Mouse (Mus musculus): ENCODE results near the gene Trpc7. TPM values are rescaled to one million over a fixed set of nuclear protein-coding genes. Genes with fewer than 3 reads are reported as not detected.

The Trpc7 gene
- polyA plus RNA-seq, 1 experiment from 2014 or later = 3.7 TPM

DNA sequence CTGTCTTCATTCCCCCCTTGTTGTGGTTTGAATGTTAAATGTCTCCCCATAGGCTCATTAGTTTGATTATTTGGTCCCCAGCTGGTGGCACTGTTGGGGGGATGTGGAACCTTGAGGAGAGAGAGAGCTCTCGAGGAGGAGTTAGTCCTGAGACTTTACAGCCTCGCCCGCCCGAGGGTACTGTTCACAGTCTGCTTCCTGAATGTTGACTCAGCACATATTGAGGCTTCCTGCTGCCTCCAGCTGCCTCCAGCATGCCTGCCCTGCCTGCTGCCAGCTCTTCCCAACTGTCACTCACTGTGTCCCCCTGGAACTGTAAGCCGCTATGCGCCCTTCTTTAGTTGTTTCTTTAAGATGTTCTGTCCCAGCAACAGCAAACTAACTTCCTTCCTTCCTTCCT, 31.2 kb downstream of the Trpc7 start:
- Histone ChIP-seq H3K36me3 (no peaks in the 10 kb centered on the region), H3K4me2 (replicated peaks) (no peak overlapping the region), H3K4me1 (0 out of 2 replicates have a peak, but pooled peaks cover 3% of the 10 kb centered on the region), H3K4me3 (no peak overlapping the region), H3K27ac (replicated peaks) (no peak overlapping the region), H3K9ac (replicated peaks) (no peak overlapping the region), H3K9me3 (no peaks in the 10 kb centered on the region), H3K27me3 (no peaks in the 10 kb centered on the region)
- ATAC-seq (replicated peaks) = no peak
- 89% methylated on average over 6 of the region's 6 CpGs for WGBS

DNA sequence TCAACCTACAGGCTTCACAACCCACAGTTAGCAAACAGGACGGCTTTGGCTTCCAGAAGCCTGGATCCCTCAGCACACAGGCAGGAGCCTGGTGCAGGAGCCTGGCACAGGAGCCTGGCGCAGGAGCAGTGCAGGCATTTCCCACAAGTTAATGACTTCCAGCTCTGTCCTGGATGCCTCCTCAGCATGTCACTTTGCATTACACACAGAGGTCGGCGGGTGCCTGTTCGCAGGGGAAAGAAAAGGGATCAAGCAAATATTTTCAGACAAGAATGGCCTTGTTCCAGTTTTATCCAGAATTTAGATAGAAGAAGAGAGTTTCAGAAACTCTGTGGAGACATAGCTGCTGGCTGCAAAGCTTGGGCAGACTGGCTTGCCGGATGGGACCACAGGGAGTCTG, 33.8 kb downstream of the Trpc7 start:
- Histone ChIP-seq H3K27me3 (no peaks in the 10 kb centered on the region), H3K9me3 (no peaks in the 10 kb centered on the region), H3K36me3 (no peaks in the 10 kb centered on the region), H3K27ac (replicated peaks) (no peak overlapping the region), H3K4me2 (replicated peaks) (no peak overlapping the region), H3K4me1 (0 out of 2 replicates have a peak, but pooled peaks cover 3% of the 10 kb centered on the region), H3K9ac (replicated peaks) (no peak overlapping the region), H3K4me3 (no peak overlapping the region)
- 63% methylated on average over 6 of the region's 6 CpGs for WGBS
- ATAC-seq (replicated peaks) = no peak

DNA sequence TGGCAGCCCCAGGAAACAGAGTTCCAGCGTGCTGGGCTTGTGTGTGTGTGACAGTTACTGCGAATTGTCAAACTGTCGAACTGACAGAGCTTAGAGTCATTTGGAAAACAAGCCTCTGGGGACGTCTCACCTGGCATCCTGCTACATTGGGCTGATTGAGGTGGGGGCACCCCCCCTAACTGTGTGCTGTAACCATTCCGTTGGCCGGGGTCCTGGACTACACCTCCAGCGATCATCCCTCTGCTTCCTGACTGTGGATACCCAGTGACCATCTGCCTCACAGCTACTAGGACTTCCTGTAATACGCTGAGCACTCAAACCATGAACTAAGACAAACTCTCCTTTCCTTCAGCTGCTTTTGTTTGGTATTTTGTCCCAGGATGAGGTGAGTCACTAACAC, 41.3 kb downstream of the Trpc7 start:
- no peaks in the 10 kb centered on the region for H3K9me3 ChIP-seq
- no peak for ATAC-seq (replicated peaks)
- WGBS = 74% methylated on average over 8 of the region's 8 CpGs
- H3K4me2 ChIP-seq (replicated peaks) = no peak overlapping the region
- H3K27me3 ChIP-seq = no peaks in the 10 kb centered on the region
- H3K4me1 ChIP-seq = 0 out of 2 replicates have a peak, but pooled peaks cover 5% of the 10 kb centered on the region
- no peak overlapping the region for H3K4me3 ChIP-seq
- H3K36me3 ChIP-seq = no peaks in the 10 kb centered on the region
- H3K27ac ChIP-seq (replicated peaks) = no peak overlapping the region
- H3K9ac ChIP-seq (replicated peaks) = no peak overlapping the region

DNA sequence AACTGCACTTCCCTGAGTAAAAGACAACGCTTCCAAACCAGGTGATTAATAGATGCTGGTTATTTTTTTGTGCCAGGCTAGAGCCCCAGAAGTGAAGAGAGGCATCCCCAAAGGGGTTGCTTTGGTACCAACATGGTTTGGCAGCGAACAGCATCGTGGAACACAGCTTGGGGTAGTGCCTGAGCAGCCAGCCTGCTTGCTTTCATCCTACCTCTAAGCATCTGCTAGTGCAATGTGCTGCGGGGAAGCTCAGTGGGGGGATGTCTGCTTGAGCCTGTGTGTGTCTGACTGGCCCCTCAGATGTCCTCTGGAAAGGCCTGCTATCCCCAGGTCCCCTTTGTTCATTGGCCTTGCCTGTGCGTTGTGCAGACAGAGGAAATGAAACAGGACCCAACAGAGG, 42.4 kb downstream of the Trpc7 start:
- Histone ChIP-seq H3K4me2 (replicated peaks) (no peak overlapping the region), H3K27ac (replicated peaks) (no peak overlapping the region), H3K27me3 (no peaks in the 10 kb centered on the region), H3K4me3 (no peak overlapping the region), H3K36me3 (no peaks in the 10 kb centered on the region), H3K9me3 (no peaks in the 10 kb centered on the region), H3K4me1 (0 out of 2 replicates have a peak, but pooled peaks cover 5% of the 10 kb centered on the region), H3K9ac (replicated peaks) (no peak overlapping the region)
- 42% methylated on average over 5 of the region's 5 CpGs for WGBS
- ATAC-seq (replicated peaks) = no peak

DNA sequence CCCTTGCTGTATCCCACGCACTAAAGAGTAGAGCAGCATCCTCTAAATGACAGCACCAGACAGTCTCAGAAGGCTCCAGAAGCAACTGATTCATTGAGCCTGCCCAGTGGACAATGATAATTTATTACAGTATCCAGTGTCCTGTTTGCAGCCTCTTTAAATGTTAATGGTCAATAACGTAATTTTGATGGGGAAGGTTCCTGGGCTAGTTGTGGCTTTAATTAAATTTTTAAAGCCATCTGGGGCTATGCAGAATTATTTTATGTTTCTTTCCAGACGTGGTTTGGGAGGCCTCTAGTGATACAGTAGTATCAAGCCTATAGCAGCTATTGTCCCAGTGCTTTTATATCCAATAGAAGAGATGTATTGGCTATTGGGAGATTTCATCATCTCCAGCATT, 49.9 kb downstream of the Trpc7 start:
- Histone ChIP-seq H3K36me3 (no peaks in the 10 kb centered on the region), H3K4me1 (no peaks in the 10 kb centered on the region), H3K4me2 (replicated peaks) (no peak overlapping the region), H3K9me3 (no peaks in the 10 kb centered on the region), H3K4me3 (no peak overlapping the region), H3K9ac (replicated peaks) (no peak overlapping the region), H3K27ac (replicated peaks) (no peak overlapping the region), H3K27me3 (no peaks in the 10 kb centered on the region)
- WGBS = 85% methylated on average over 3 of the region's 3 CpGs
- no peak for ATAC-seq (replicated peaks)

DNA sequence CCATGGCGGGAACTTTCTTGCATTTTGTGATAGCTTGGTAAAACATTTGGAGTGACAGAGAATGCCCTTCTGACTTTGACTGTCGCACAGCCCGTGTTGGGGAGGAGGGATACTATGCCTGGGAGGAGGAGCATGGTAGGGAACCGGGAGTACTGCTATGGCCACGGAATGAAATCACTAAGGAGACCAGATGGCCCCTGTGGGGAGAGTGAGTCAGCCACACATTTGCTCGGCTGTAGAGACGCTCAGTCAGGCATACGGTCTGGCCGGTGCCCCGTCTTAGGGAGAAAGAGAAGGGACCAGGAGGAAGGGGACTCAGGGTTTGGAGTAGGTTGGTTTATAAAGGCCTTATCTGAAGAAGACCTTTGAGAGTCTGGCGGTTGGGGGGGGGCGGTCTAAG, 80.3 kb downstream of the Trpc7 start:
- Histone ChIP-seq H3K27me3 (no peaks in the 10 kb centered on the region), H3K4me2 (replicated peaks) (no peak overlapping the region), H3K4me3 (no peak overlapping the region), H3K9ac (replicated peaks) (no peak overlapping the region), H3K4me1 (no peaks in the 10 kb centered on the region), H3K9me3 (no peaks in the 10 kb centered on the region), H3K27ac (replicated peaks) (no peak overlapping the region), H3K36me3 (no peaks in the 10 kb centered on the region)
- ATAC-seq (replicated peaks) = no peak
- 89% methylated on average over 12 of the region's 12 CpGs for WGBS

DNA sequence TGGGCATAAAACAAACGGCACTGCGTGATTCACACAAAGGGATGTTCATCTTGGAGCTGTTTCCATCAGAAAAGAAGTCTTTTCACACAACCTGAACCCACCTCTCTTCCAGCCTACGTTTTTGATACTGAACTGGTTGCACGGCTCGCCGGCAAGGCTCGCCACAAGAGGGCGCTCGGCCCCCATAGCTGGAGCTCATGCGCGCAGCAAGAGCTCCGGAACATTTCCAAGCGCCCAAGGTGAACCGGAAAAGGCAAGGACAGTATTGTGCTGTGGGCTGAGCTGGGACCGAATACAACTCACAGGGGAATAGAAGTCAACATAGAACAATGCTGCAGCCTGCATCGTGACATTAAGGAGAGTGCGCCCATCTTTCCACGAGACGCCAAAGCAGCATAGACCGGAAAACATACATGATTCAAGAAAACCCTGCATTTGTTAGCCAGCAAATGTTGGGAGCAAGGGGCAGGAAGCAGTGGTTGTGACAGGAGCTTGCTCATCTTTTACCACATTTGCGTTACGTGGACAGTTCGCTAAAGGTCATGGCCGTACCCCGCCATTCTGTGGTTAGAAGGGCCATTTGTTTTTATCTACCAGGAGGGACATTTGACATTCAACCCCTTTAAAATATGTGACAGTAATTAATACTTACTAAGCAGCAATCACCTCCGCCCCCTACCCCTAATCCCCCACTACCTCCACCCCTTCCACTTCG, 88.9 kb downstream of the Trpc7 start:
- no peaks in the 10 kb centered on the region for H3K27me3 ChIP-seq
- H3K4me2 ChIP-seq (replicated peaks) = peak overlapping the region; percentile 43
- no peaks in the 10 kb centered on the region for H3K9me3 ChIP-seq
- H3K4me3 ChIP-seq = peak overlapping the region; percentile 17; the same call in 1 of the 2 replicates
- peak; percentile 79 for ATAC-seq (replicated peaks)
- WGBS = 7% methylated on average over 27 of the region's 27 CpGs
- no peak overlapping the region for H3K27ac ChIP-seq (replicated peaks)
- 0 out of 2 replicates have a peak, but pooled peaks cover 4% of the 10 kb centered on the region for H3K4me1 ChIP-seq
- H3K36me3 ChIP-seq = no peaks in the 10 kb centered on the region
- no peak overlapping the region; the same call in 1 of the 2 replicates for H3K9ac ChIP-seq (replicated peaks)

DNA sequence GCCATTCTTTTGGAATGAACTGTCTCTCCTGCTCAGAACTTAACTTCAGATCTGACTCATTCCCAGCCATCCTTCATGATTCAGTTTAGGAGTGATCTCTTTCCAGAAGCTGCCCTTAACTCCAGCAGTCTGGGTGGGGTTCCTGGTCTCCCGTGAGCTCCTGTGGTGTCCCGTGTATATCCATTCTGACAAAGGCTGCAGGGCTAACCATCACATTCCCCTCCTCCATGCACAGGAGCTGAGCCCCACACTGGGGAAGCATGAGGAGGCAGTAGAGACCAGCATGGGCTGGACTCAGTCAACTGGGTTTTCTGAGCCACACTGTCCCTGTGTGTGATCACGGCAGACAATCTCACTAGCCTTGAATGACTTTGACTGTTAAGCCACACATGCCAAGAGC, 90.7 kb downstream of the Trpc7 start:
- WGBS = 81% methylated on average over 3 of the region's 3 CpGs
- no peaks in the 10 kb centered on the region for H3K36me3 ChIP-seq
- no peaks in the 10 kb centered on the region for H3K9me3 ChIP-seq
- no peak for ATAC-seq (replicated peaks)
- H3K4me1 ChIP-seq = 0 out of 2 replicates have a peak, but pooled peaks cover 4% of the 10 kb centered on the region
- no peaks in the 10 kb centered on the region for H3K27me3 ChIP-seq
- H3K9ac ChIP-seq (replicated peaks) = no peak overlapping the region
- H3K4me2 ChIP-seq (replicated peaks) = no peak overlapping the region
- no peak overlapping the region for H3K27ac ChIP-seq (replicated peaks)
- H3K4me3 ChIP-seq = no peak overlapping the region

DNA sequence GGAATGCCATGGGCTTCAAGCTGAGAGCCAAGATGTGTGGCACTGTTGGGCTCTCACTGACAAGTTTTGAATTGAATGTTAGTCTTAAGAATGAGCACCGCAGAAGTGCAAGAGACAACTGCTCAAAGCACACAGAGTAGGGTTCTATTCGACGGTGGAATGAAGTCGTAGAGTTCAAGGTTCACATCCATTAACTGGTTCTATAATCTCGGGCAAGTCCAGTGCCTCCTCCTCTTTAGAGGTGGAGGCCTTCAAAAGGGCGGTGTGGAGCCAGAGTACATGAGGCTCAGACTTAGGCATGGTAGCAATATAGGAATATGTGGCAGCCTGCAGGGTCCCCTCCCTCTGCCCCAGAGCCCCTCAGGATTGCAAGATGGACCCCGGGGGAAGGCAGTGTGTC, 98.3 kb downstream of the Trpc7 start:
- H3K9me3 ChIP-seq = no peaks in the 10 kb centered on the region
- H3K4me2 ChIP-seq (replicated peaks) = no peak overlapping the region
- H3K9ac ChIP-seq (replicated peaks) = no peak overlapping the region
- H3K36me3 ChIP-seq = no peaks in the 10 kb centered on the region
- H3K27ac ChIP-seq (replicated peaks) = no peak overlapping the region
- no peaks in the 10 kb centered on the region for H3K27me3 ChIP-seq
- no peak overlapping the region for H3K4me3 ChIP-seq
- ATAC-seq (replicated peaks) = no peak
- 82% methylated on average over 7 of the region's 7 CpGs for WGBS
- peaks cover 18% of the 10 kb centered on the region for H3K4me1 ChIP-seq

DNA sequence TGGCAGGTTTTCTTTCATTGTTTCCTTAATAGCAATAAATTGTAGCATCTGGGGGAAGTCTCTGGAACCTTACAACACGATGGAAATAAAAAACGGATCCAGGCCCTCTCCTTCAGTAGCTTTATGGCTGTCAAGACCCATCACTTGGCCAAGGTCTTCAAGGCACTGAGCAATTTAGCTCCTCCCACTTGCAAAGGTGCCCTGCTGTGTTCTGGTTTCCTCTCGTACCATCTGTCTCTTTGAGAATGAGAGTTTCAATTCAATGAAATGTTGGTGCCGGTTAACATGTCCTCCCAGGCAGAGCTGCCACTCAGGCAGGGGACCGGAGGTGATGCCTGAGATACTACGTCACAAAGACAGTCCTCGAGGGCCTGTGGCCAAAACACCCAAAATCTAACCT, 100.3 kb downstream of the Trpc7 start:
- Histone ChIP-seq H3K9me3 (no peaks in the 10 kb centered on the region), H3K27ac (replicated peaks) (no peak overlapping the region), H3K36me3 (no peaks in the 10 kb centered on the region), H3K9ac (replicated peaks) (no peak overlapping the region), H3K4me3 (no peak overlapping the region), H3K27me3 (no peaks in the 10 kb centered on the region), H3K4me1 (peaks cover 26% of the 10 kb centered on the region), H3K4me2 (replicated peaks) (no peak overlapping the region)
- ATAC-seq (replicated peaks) = no peak
- WGBS = 60% methylated on average over 7 of the region's 7 CpGs

DNA sequence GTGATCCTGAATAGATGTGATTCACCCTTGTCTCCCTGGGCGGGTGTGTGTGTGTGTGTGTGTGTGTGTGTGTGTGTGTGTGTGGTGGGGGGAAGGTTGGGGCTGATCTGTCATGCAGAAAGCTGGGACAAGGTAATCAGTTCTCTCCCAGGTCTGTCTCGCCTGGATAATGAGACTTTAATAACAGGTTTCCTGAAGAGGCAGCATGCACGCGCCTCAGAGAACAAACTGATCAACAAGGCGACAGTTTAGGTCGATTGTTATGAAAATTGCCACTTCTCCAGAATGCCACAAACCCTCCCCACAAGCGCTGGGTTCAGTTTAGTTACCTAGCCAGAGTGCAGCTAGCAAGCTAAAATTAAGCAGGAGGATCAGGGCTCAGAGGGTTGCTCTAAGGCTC, 101.4 kb downstream of the Trpc7 start:
- Histone ChIP-seq H3K27ac (replicated peaks) (peak overlapping the region; percentile 38; the same call in 1 of the 2 replicates), H3K9ac (replicated peaks) (no peak overlapping the region), H3K9me3 (no peaks in the 10 kb centered on the region), H3K27me3 (no peaks in the 10 kb centered on the region), H3K4me1 (peaks cover 26% of the 10 kb centered on the region), H3K4me2 (replicated peaks) (no peak overlapping the region), H3K36me3 (no peaks in the 10 kb centered on the region), H3K4me3 (no peak overlapping the region)
- 20% methylated on average over 7 of the region's 7 CpGs for WGBS
- ATAC-seq (replicated peaks) = peak; percentile 47; the same call in 1 of the 2 replicates

DNA sequence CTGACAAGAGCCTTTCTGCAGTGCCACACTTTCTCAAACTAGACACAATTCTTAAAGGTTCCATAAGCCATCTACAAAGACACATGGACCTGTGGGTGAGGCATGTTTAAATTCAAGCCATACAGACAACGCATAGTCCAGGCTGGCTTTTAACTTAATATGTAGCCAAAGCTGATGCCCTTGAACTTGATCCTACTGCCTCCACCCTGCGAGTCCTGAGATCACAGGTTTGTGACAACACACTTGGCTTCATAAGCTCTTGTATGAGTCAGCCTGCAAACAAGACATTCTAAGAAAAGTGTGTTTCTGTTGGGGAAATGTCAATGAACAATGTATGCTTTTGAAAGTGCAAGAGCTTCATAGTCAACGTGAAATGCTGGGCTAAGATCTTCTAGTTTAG, 102.9 kb downstream of the Trpc7 start:
- H3K9me3 ChIP-seq = no peaks in the 10 kb centered on the region
- no peak for ATAC-seq (replicated peaks)
- H3K4me1 ChIP-seq = peaks cover 26% of the 10 kb centered on the region
- no peak overlapping the region for H3K9ac ChIP-seq (replicated peaks)
- H3K27ac ChIP-seq (replicated peaks) = no peak overlapping the region
- H3K4me2 ChIP-seq (replicated peaks) = no peak overlapping the region
- no peaks in the 10 kb centered on the region for H3K36me3 ChIP-seq
- no peaks in the 10 kb centered on the region for H3K27me3 ChIP-seq
- 86% methylated on average over 3 of the region's 3 CpGs for WGBS
- no peak overlapping the region for H3K4me3 ChIP-seq

DNA sequence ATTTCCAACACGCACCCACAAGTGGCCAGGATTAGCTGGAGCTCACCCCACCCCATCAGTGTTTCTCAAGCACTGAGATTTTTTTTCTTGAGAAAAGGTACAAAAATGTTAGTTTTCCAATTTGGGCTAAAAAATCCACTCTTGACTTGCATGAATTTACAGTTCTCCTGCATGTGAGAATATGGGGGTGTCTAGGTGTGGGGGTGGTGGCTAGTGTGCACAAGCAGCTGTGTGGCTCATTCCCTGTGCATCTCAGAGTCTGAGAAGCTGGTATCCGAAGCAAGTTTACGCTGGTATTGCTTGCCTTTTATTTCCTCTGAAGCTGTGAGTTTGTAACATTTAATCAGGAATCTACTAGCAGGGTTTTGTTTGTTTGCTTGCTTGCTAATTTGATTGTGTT, 105.1 kb downstream of the Trpc7 start:
- Histone ChIP-seq H3K4me3 (no peak overlapping the region), H3K9me3 (no peaks in the 10 kb centered on the region), H3K9ac (replicated peaks) (no peak overlapping the region), H3K27ac (replicated peaks) (no peak overlapping the region), H3K4me2 (replicated peaks) (no peak overlapping the region), H3K36me3 (no peaks in the 10 kb centered on the region), H3K4me1 (peaks cover 25% of the 10 kb centered on the region), H3K27me3 (no peaks in the 10 kb centered on the region)
- WGBS = 80% methylated on average over 3 of the region's 3 CpGs
- ATAC-seq (replicated peaks) = no peak
